Mouse (Mus musculus): ENCODE results near the gene Rrp1. TPM values are rescaled to one million over a fixed set of nuclear protein-coding genes. Genes with fewer than 3 reads are reported as not detected.

The Rrp1 gene
- polyA plus RNA-seq, 1 experiment from 2014 or later = 213 TPM

DNA sequence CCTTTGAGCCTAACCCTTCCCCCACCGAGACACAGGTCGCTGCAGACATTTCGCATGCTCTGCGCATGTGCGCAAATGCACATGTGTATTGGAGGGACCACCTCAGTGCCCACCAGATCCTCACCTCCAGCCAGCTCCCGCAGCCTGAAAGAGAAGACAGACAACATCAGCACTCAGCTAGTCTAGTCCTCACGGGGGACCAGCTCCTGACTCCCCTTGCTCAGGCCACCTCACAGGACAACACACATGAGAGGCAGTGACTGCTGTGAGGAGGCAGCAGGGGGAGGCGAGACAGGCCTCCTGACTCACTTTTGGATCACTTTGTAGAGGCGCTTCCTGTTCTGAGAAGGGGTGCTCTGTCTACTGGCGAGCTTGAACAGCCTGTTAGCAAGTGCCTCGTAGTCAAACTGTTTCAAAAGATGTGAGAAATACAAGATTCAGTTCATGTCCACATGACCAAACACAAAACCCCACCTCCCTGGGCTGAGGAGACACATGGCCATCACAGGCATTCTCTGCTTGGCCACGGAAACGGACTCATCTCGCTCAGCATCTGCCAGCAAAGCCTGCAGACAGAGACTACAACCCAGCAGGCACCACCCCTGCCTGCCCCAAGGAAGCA, 10.4 kb downstream of the Rrp1 start:
- H3K9me3 ChIP-seq (ENCODE audit: control insufficient read depth, low read depth, low read length) = no peaks in the 10 kb centered on the region
- 94% methylated on average over 14 of the region's 14 CpGs for WGBS
- no peaks in the 10 kb centered on the region for H3K4me1 ChIP-seq (ENCODE audit: control insufficient read depth, insufficient read depth, low read length)
- no peaks in the 10 kb centered on the region for H3K27me3 ChIP-seq (ENCODE audit: control insufficient read depth, insufficient read depth, low read length)
- no peak overlapping the region for H3K9ac ChIP-seq (replicated peaks; ENCODE audit: low read depth, low read length)
- ATAC-seq (ENCODE audit: insufficient number of reproducible peaks, insufficient read depth, low FRiP score, low read depth) = no peak
- H3K27ac ChIP-seq (ENCODE audit: low read length) = no peak overlapping the region
- H3K36me3 ChIP-seq (ENCODE audit: control insufficient read depth, insufficient read depth, low read length) = peaks cover 68% of the 10 kb centered on the region
- no peak overlapping the region for H3K4me2 ChIP-seq (replicated peaks; ENCODE audit: low read depth, low read length)
- H3K4me3 ChIP-seq (ENCODE audit: low read depth, low read length) = no peak overlapping the region

DNA sequence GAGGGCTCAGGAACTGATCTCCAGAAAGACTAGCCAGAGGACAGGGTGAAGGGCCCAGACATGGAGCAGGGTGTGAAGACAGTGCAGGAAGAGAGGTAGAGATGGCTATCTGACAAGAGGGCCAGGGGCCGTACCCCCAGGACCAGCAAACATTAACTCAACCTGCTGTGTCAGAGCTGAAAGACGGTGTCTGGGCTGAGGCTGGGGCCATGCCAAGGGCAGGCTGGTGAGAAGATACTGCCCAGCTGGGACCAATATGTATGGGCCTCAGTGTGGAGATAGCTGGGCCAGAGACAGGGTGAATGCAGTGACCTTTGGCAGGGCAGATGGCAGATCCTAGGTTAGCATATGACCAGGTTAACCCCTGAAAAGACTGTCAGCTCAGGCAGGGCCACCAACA, 11.7 kb downstream of the Rrp1 start:
- H3K9ac ChIP-seq (replicated peaks; ENCODE audit: low read depth, low read length) = no peak overlapping the region
- H3K27ac ChIP-seq (ENCODE audit: low read length) = no peak overlapping the region
- 89% methylated on average over 2 of the region's 2 CpGs for WGBS
- no peaks in the 10 kb centered on the region for H3K4me1 ChIP-seq (ENCODE audit: control insufficient read depth, insufficient read depth, low read length)
- peaks cover 57% of the 10 kb centered on the region for H3K36me3 ChIP-seq (ENCODE audit: control insufficient read depth, insufficient read depth, low read length)
- H3K4me3 ChIP-seq (ENCODE audit: low read depth, low read length) = no peak overlapping the region
- no peaks in the 10 kb centered on the region for H3K9me3 ChIP-seq (ENCODE audit: control insufficient read depth, low read depth, low read length)
- no peak overlapping the region for H3K4me2 ChIP-seq (replicated peaks; ENCODE audit: low read depth, low read length)
- no peaks in the 10 kb centered on the region for H3K27me3 ChIP-seq (ENCODE audit: control insufficient read depth, insufficient read depth, low read length)
- ATAC-seq (ENCODE audit: insufficient number of reproducible peaks, insufficient read depth, low FRiP score, low read depth) = no peak

- H3K36me3 ChIP-seq (ENCODE audit: control insufficient read depth, insufficient read depth, low read length) = peaks cover 39% of the 10 kb centered on the region
- ATAC-seq (ENCODE audit: insufficient number of reproducible peaks, insufficient read depth, low FRiP score, low read depth) = 0 out of 2 replicates have a peak, but pooled peaks have one; percentile 4
- no peak overlapping the region for H3K4me2 ChIP-seq (replicated peaks; ENCODE audit: low read depth, low read length)
- no peak overlapping the region for H3K27ac ChIP-seq (ENCODE audit: low read length)
- WGBS = 46% methylated on average over 17 of the region's 17 CpGs
- no peaks in the 10 kb centered on the region for H3K27me3 ChIP-seq (ENCODE audit: control insufficient read depth, insufficient read depth, low read length)
- H3K4me3 ChIP-seq (ENCODE audit: low read depth, low read length) = no peak overlapping the region
- H3K9ac ChIP-seq (replicated peaks; ENCODE audit: low read depth, low read length) = no peak overlapping the region
- H3K4me1 ChIP-seq (ENCODE audit: control insufficient read depth, insufficient read depth, low read length) = no peaks in the 10 kb centered on the region
- no peaks in the 10 kb centered on the region for H3K9me3 ChIP-seq (ENCODE audit: control insufficient read depth, low read depth, low read length)
Observed at GRCm38 (mm10) chr10:78399090-78399657, 13.7 kb downstream of the Rrp1 start.

DNA sequence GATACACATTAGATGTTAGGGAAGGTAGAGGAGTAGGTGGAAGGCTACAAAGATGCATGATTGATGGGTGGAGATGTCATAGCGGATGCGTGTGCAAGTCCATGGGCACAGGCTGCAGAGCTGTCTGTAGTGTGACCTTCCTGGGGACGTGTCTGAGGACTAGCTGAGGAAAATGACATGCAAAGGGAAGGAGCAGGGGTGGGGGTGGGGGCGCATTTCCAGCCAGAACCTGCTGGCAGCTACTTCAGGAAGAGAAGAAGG, 16.3 kb downstream of the Rrp1 start:
- H3K9me3 ChIP-seq (ENCODE audit: control insufficient read depth, low read depth, low read length) = no peaks in the 10 kb centered on the region
- WGBS = 43% methylated on average over 4 of the region's 4 CpGs
- H3K27ac ChIP-seq (ENCODE audit: low read length) = no peak overlapping the region
- H3K36me3 ChIP-seq (ENCODE audit: control insufficient read depth, insufficient read depth, low read length) = peaks cover 14% of the 10 kb centered on the region
- no peaks in the 10 kb centered on the region for H3K4me1 ChIP-seq (ENCODE audit: control insufficient read depth, insufficient read depth, low read length)
- no peak overlapping the region for H3K4me2 ChIP-seq (replicated peaks; ENCODE audit: low read depth, low read length)
- no peak overlapping the region for H3K4me3 ChIP-seq (ENCODE audit: low read depth, low read length)
- no peaks in the 10 kb centered on the region; the same call in 1 of the 2 replicates for H3K27me3 ChIP-seq (ENCODE audit: control insufficient read depth, insufficient read depth, low read length)
- H3K9ac ChIP-seq (replicated peaks; ENCODE audit: low read depth, low read length) = no peak overlapping the region
- peak; percentile 15; the same call in 1 of the 2 replicates for ATAC-seq (ENCODE audit: insufficient number of reproducible peaks, insufficient read depth, low FRiP score, low read depth)

DNA sequence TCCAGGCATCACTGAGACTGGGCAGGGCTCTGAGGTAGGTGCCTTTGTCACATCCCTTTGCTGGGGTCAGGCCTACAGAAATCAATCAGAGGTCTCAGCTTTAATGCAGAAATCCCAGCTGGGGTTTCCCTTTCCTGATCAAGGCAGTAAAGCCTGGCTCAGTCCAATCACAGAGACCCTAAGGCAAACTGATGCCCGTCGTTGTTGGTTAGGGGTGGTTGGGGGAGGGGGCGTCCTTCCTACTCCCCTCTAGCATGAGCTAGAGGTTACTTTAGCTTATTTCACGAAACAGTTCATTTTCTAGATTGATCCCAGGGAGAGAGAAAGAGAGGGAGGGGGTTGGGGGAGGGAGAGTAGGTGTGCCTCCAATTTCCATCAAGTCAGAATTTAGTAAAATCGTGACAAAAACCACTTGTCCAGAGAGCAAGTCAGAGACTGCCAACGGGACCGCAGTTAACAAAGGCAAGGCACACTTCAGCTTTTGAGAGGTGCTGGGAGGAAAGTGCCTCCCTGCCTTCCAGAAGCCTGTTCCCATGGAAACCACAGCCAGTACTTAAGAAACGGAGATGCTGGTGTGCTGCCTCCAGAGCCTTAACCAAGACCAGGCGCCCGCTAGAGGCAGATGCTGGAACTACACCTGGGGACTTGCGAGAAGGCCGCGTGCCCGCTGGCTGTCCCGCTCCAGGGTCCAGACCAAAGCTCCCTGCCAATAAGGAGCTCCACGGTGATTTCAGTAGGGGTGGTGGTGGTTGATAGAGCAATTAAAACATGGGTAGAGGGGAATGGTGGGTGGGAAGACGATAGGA, 16.8 kb downstream of the Rrp1 start:
- Histone ChIP-seq H3K9ac (replicated peaks; ENCODE audit: low read depth, low read length) (no peak overlapping the region), H3K4me3 (ENCODE audit: low read depth, low read length) (no peak overlapping the region), H3K4me2 (replicated peaks; ENCODE audit: low read depth, low read length) (no peak overlapping the region), H3K4me1 (ENCODE audit: control insufficient read depth, insufficient read depth, low read length) (no peaks in the 10 kb centered on the region), H3K27ac (ENCODE audit: low read length) (no peak overlapping the region), H3K36me3 (ENCODE audit: control insufficient read depth, insufficient read depth, low read length) (peaks cover 9% of the 10 kb centered on the region), H3K9me3 (ENCODE audit: control insufficient read depth, low read depth, low read length) (no peaks in the 10 kb centered on the region), H3K27me3 (ENCODE audit: control insufficient read depth, insufficient read depth, low read length) (peaks cover 3% of the 10 kb centered on the region; the same call in 1 of the 2 replicates)
- 11% methylated on average over 17 of the region's 17 CpGs for WGBS
- peak; percentile 60; the same call in 1 of the 2 replicates for ATAC-seq (ENCODE audit: insufficient number of reproducible peaks, insufficient read depth, low FRiP score, low read depth)

DNA sequence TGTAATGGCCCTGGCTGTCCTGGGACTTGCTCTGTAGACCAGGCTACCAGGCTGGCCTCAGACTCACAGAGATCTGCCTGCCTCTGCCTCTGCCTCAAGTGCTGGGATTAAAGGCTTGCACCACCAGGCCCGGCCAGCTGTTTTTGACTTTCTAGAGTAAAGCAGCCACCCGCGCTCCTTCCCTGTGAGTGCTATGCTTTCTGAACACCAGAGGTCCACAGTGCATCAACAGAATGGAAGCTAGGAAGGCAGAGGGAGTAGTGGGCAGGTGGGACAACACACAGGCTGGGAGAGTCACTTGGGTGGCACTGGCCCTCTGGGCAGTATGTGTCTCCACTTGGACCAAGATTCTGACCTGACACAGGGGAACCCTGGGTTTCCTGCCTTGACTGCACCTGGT, 17.5 kb downstream of the Rrp1 start:
- Histone ChIP-seq H3K36me3 (ENCODE audit: control insufficient read depth, insufficient read depth, low read length) (peaks cover 2% of the 10 kb centered on the region), H3K27me3 (ENCODE audit: control insufficient read depth, insufficient read depth, low read length) (peaks cover 4% of the 10 kb centered on the region; the same call in 1 of the 2 replicates), H3K27ac (ENCODE audit: low read length) (no peak overlapping the region), H3K4me1 (ENCODE audit: control insufficient read depth, insufficient read depth, low read length) (no peaks in the 10 kb centered on the region), H3K4me2 (replicated peaks; ENCODE audit: low read depth, low read length) (no peak overlapping the region), H3K9ac (replicated peaks; ENCODE audit: low read depth, low read length) (no peak overlapping the region), H3K4me3 (ENCODE audit: low read depth, low read length) (no peak overlapping the region), H3K9me3 (ENCODE audit: control insufficient read depth, low read depth, low read length) (no peaks in the 10 kb centered on the region)
- 76% methylated on average over 3 of the region's 3 CpGs for WGBS
- ATAC-seq (ENCODE audit: insufficient number of reproducible peaks, insufficient read depth, low FRiP score, low read depth) = no peak

DNA sequence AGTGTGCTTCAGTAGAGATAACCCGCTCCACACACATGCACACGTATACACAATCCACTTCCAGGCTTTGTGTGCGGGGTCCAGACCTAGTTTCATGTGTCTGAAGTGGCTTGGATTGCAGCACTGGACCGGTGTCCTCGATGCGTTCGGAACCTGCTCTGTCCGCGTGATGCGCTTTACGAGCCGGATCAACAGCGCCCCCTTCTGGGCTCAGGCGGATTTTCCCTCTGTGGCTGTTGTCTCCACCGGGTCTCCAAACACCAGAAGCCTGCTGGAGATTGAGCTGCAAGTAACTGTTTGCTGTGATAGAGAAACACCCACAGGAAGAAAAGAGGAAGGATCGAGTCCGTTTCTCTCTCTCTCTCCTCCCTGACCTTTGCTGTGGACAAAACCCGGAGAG, 20.8 kb downstream of the Rrp1 start:
- Histone ChIP-seq H3K4me2 (replicated peaks; ENCODE audit: low read depth, low read length) (no peak overlapping the region), H3K27ac (ENCODE audit: low read length) (no peak overlapping the region), H3K4me1 (ENCODE audit: control insufficient read depth, insufficient read depth, low read length) (no peaks in the 10 kb centered on the region), H3K9ac (replicated peaks; ENCODE audit: low read depth, low read length) (no peak overlapping the region), H3K9me3 (ENCODE audit: control insufficient read depth, low read depth, low read length) (no peaks in the 10 kb centered on the region), H3K4me3 (ENCODE audit: low read depth, low read length) (no peak overlapping the region), H3K27me3 (ENCODE audit: control insufficient read depth, insufficient read depth, low read length) (peaks cover 4% of the 10 kb centered on the region; the same call in 1 of the 2 replicates), H3K36me3 (ENCODE audit: control insufficient read depth, insufficient read depth, low read length) (no peaks in the 10 kb centered on the region)
- ATAC-seq (ENCODE audit: insufficient number of reproducible peaks, insufficient read depth, low FRiP score, low read depth) = no peak
- WGBS = 1% methylated on average over 18 of the region's 18 CpGs

GRCm38 (mm10) chr10:78390982-78391470, 21.8 kb downstream of the Rrp1 start:
- H3K27ac ChIP-seq (ENCODE audit: low read length) = no peak overlapping the region
- H3K36me3 ChIP-seq (ENCODE audit: control insufficient read depth, insufficient read depth, low read length) = no peaks in the 10 kb centered on the region
- H3K9ac ChIP-seq (replicated peaks; ENCODE audit: low read depth, low read length) = no peak overlapping the region
- H3K27me3 ChIP-seq (ENCODE audit: control insufficient read depth, insufficient read depth, low read length) = peaks cover 4% of the 10 kb centered on the region; the same call in 1 of the 2 replicates
- 20% methylated on average over 4 of the region's 4 CpGs for WGBS
- no peak overlapping the region for H3K4me2 ChIP-seq (replicated peaks; ENCODE audit: low read depth, low read length)
- no peak overlapping the region for H3K4me3 ChIP-seq (ENCODE audit: low read depth, low read length)
- H3K9me3 ChIP-seq (ENCODE audit: control insufficient read depth, low read depth, low read length) = no peaks in the 10 kb centered on the region
- no peak for ATAC-seq (ENCODE audit: insufficient number of reproducible peaks, insufficient read depth, low FRiP score, low read depth)
- H3K4me1 ChIP-seq (ENCODE audit: control insufficient read depth, insufficient read depth, low read length) = no peaks in the 10 kb centered on the region
